Mouse (Mus musculus) liver, postnatal 0 days (tissue): ENCODE measurements around the gene Gtf2h5.

Experiments used
- CTCF ChIP-seq: sonication (generic); IDR thresholded peaks from 2 replicates; pipeline ENCODE4 v1.5.1; 2016; ENCODE audit warnings: antibody characterized with exemption, low read depth
- EP300 ChIP-seq: IDR thresholded peaks from 2 replicates; pipeline ENCODE4 v1.6.1; 2016; ENCODE audit warnings: antibody characterized with exemption, low read depth, mild to moderate bottlenecking

GRCm38 (mm10) chr17:6052801-6053200 is 26.8 kb upstream of the Gtf2h5 start:
- TF ChIP-seq EP300: no peak
- TF ChIP-seq CTCF: no peak
